Mouse (Mus musculus): ENCODE data around the gene Gm49361. TPM values are rescaled to one million over a fixed set of nuclear protein-coding genes. Genes with fewer than 3 reads are reported as not detected.

Gm49361 gene
- 3.9 TPM in 1 of 4 replicates, not detected in the others for total RNA-seq (2023)

GRCm38 (mm10) chr14:57746001-57746771, at the start of gene Gm49361:
Gm49361 (minus strand) TSS chr14:57746103.

GRCm38 (mm10) chr14:57758237-57758636, 12.3 kb upstream of the Gm49361 start, which contains the start of gene Lats2:
Lats2 (minus strand) TSS chr14:57758388.

GRCm38 (mm10) chr14:57664822-57665627, 80.9 kb downstream of the Gm49361 start, which contains the start of gene Xpo4:
Xpo4 (minus strand) TSS chr14:57665430.

Other genes starting within 250 kb of the Gm49361 start
- not detected in 4 replicates for gene Il17d, start 221.3 kb downstream of the Gm49361 start, total RNA-seq (2023)
- 5.5 to 7.1 TPM (median 6.8 TPM) in 4 replicates for gene Eef1akmt1, start 174.5 kb downstream of the Gm49361 start, total RNA-seq (2023)
- 36.3 to 42.7 TPM (median 39.4 TPM) in 4 replicates for gene Xpo4, start 80.7 kb downstream of the Gm49361 start, total RNA-seq (2023)
- gene Lats2, start 12.3 kb upstream of the Gm49361 start, total RNA-seq (2023), result 90.9 to 112 TPM (median 93.9 TPM) in 4 replicates
- 47.8 to 72.3 TPM (median 64.9 TPM) in 4 replicates for gene Sap18, start 52.1 kb upstream of the Gm49361 start, total RNA-seq (2023)
- 0.81 to 3.0 TPM (median 1.3 TPM) in 4 replicates for gene Ska3, start 80.1 kb upstream of the Gm49361 start, total RNA-seq (2023)
- gene Mrpl57, start 80.1 kb upstream of the Gm49361 start, total RNA-seq (2023), result 43.7 to 57.7 TPM (median 51.2 TPM) in 4 replicates
- 46.5 to 58.0 TPM (median 47.6 TPM) in 4 replicates for gene Zdhhc20, start 144.2 kb upstream of the Gm49361 start, total RNA-seq (2023)

All from B cell, adult 62 days (primary cell).